Mouse (Mus musculus) retina, postnatal 1 day (tissue): Measurements from ENCODE around the gene Mkrn1.
"Not testable (repeated sequence)": the region's sequence is repeated elsewhere in the genome, so short reads cannot be mapped to it uniquely, and the experiment has no call there.

Experiments
- DNase-seq: peaks from one replicate; pipeline ENCODE4 v3.0.0-alpha.2; 2012

Mkrn1 gene

GRCm38 (mm10) chr6:39429007-39429788, 8.9 kb upstream of the Mkrn1 start:
- DNase-seq: no peak

GRCm38 (mm10) chr6:39427276-39428003, 7.2 kb upstream of the Mkrn1 start:
- no peak for DNase-seq

GRCm38 (mm10) chr6:39426725-39427124, 6.5 kb upstream of the Mkrn1 start:
- DNase-seq: no peak

GRCm38 (mm10) chr6:39425181-39425580, 4.9 kb upstream of the Mkrn1 start:
- DNase-seq: no peak

GRCm38 (mm10) chr6:39423686-39424085, 3.4 kb upstream of the Mkrn1 start:
- DNase-seq: no peak

DNA sequence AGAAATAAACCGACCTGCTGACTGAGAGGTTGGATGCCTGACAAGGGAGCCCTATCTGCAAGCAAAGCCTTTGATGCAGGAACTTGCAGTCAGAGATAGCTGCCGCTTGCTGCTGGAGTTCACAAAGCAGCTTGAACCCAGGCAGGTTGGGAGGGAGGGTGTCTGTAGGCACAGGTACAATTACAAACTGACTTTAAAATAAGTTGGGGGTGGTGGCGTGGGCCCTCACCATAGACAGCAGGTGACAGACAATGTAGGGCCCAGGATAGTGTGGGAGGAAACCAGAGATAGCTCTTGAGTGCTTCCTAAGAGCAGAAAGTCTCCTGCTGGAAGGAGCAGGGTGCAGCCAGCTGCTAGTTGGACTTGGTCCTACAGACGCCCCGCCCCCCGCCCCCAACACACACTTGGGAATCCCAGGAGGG, 2.9 kb upstream of the Mkrn1 start:
- no peak for DNase-seq

GRCm38 (mm10) chr6:39420867-39421266, 605 bp upstream of the Mkrn1 start:
- DNase-seq: no peak

GRCm38 (mm10) chr6:39419386-39419850, 844 bp downstream of the Mkrn1 start:
- DNase-seq: no peak

- DNase-seq: not testable (repeated sequence)
Measured at GRCm38 (mm10) chr6:39416654-39417053, 3.6 kb downstream of the Mkrn1 start.

GRCm38 (mm10) chr6:39415762-39416161, 4.5 kb downstream of the Mkrn1 start:
- peak; percentile 58 for DNase-seq

- DNase-seq: peak; percentile 50
Measured at GRCm38 (mm10) chr6:39414106-39414505, 6.2 kb downstream of the Mkrn1 start.

DNA sequence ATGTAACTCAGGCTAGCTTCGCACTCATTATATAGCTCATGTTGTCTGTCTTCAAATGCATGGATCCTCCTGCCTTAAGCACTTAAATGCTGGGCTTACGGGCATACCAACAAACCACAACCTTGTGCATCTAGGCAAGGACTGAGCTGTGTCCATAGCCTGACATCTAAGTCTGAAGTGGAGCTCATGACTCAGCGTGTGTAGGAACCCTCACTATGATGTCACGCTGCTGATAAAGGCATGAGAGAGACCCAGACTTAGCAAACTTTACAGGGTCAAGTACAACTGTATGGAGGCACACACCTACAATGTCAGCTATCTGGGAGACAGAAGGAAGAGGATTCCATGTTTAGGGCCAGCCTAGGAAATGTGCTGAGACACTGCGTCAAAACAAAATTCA, 13.8 kb downstream of the Mkrn1 start:
- no peak for DNase-seq

DNA sequence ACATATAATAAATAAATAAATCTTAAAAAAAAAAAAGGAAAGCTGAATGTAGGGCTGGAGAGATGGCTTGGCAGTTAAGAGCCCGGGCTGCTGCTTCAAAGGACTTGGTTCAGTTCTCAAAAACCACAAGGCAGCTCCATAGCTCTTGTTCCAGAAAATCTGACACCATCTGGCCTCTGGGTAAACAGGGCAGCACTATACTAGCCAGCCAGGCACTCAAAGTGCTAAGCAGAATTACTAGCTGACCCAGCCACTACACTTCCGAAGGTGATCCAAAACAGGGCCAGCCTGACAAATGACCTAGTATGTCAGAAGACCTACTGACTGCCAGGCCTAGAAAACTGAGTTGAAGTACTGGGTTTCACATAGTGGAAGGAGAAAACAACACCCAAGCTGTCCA, 17.1 kb downstream of the Mkrn1 start:
- DNase-seq: no peak

GRCm38 (mm10) chr6:39400343-39400742, 19.9 kb downstream of the Mkrn1 start:
- DNase-seq: peak; percentile 69

DNA sequence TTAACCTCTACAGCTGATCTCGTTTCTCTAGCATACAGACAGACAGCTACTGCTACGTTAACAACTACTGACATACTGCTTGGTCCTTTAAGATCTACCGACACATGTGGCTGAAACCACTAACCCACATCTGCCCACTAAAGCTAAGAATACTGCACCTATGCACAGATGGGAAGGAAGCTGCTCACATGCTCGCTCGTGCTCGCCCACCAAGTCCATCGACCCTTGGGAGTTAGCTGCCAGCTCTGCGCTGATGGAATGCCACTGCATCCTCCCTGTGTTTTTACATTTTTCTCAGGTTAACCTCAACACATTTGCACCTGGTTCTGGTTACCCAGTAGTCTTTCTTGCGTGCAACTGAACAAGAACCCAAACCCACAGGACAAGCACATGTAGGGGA, 21.9 kb downstream of the Mkrn1 start:
- no peak for DNase-seq

DNA sequence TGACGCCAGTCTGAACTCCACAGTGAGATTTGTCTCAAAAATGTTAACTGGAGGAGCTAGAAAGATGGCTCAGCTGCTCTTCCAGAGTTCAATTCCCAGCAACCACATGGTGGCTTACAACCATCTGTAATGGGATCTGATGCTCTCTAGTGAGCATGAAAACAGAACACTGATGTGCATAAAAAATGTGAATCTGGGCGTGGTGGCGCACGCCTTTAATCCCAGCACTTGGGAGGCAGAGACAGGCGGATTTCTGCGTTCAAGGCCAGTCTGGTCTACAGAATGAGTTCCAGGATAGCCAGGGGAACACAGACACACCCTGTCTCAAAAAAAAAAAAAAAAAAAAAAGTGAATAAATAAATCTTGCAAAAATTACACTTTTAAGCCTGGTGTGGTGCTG, 23.2 kb downstream of the Mkrn1 start:
- no peak for DNase-seq

GRCm38 (mm10) chr6:39395916-39396315, 24.3 kb downstream of the Mkrn1 start:
- DNase-seq: no peak

GRCm38 (mm10) chr6:39395471-39395870, 24.8 kb downstream of the Mkrn1 start:
- DNase-seq: no peak

DNA sequence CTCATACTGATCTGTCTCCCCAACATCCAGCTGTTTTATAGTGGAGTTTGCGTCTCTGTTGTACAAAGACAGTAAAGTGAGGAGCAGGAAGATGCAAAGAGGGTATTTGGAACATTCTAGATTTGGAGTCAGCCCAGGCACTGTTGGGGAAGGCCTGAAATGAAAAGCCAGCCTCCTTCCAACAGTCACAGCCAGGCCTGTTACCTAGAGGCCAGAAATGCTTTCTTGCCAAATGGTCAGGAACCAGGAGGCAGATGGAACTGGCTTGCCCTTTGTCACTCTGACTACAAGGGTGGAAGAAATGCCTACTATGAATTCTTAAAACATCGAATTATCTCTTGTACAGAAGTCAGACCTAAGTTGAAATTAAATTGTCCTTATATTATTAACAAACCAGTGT, 30.3 kb downstream of the Mkrn1 start:
- no peak for DNase-seq

DNA sequence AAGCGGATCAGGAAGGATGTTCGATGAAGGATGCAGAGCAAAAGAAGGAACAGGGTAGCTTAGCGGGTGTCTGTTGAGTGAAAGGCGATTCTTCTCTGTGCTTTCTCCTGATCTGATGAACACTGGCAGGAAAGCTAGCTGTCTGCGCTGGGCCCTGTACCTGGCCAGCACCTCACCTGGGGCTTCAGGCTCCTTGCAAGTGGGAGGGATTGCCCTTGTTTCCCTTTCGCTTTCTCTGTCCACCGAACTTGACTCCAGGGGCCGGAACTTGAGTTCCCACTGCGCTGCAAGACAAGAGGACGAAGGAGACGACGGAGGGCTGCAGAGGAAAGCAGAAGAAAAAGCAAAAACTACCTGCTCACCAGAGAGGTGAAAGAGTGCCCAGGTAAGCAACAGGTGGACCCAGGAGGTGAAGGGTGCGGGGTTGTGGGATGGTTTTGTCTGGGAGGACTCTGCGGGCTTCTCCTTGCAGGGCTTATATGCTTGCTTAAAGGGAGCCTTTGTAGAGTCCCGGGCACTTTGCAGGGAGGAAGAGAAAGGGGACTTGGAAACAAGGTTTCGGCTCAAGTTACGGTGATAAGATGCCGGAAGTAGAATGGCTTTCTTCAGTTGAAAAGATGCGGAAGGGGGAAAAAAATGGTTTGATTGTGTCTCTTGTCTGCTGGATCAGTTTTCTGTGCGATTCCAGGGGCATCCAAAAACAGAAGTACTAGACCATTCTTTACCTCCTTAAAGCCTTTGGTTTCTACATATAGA, 39.0 kb downstream of the Mkrn1 start, which contains the start of gene Rab19:
Gene Rab19 (plus strand): TSS at position 51 of the 756 bp plus-strand sequence.
- DNase-seq: peak; percentile 16

GRCm38 (mm10) chr6:39380276-39380675, 40.0 kb downstream of the Mkrn1 start:
- no peak for DNase-seq

GRCm38 (mm10) chr6:39379749-39380148, 40.5 kb downstream of the Mkrn1 start:
- DNase-seq: no peak

DNA sequence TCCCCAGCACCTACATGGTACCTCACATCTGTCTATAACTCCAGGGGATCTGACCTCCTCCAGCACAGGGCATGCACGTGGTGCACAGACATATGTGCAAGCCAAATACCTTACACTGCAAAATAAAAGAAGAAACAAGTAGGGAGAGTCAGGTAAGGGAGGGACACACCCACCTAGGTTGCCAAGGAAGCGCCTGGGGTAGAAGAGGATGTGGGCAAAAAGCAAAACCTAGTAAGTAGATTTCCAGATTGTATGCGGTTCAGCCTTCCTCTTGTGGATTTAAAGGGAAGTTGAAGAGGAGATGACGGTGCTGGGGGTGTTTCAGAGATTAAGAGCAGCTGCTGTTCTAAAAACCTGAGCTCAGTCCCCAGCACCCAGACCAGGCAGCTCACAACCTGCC, 41.0 kb downstream of the Mkrn1 start:
- DNase-seq: no peak
